Mouse (Mus musculus) layer of hippocampus, adult 6 months (tissue): Measurements from ENCODE around the gene Gm14744. TPM values are rescaled to one million over a fixed set of nuclear protein-coding genes. Genes with fewer than 3 reads are reported as not detected.

Experiments
- long read RNA-seq, 2 experiments: library from polyadenylated mRNA; unstranded; transcript quantifications; one replicate each; pipeline ENCODE4 v2.0.0; 2019 to 2020
- polyA plus RNA-seq: library from polyadenylated mRNA; unstranded; fragments of <200 nt; fragmentation: Nextera tagmentation; gene quantifications from 2 replicates; pipeline ENCODE4 v1.2.3, GENCODE M21; 2021

Gene Gm14744
- polyA plus RNA-seq, result not detected in 2 replicates
- long read RNA-seq, experiment 1, result 0 reads
- long read RNA-seq, experiment 2, result 0 reads

GRCm38 (mm10) chrX:77864458-77864857, at the start of gene Gm14744:
Gene Gm14744, plus strand, starts transcription at chrX:77864758.

GRCm38 (mm10) chrX:77853523-77853922, 11.0 kb upstream of the Gm14744 start, which contains the start of gene Pbsn:
Gene Pbsn, minus strand, starts transcription at chrX:77853623.

Other genes with a start within 250 kb of the Gm14744 start
- gene Prkx, start 68.5 kb upstream of the Gm14744 start, polyA plus RNA-seq, result 3.2 and 3.9 TPM in 2 replicates
- not detected in 2 replicates for gene Pbsn, start 11.1 kb upstream of the Gm14744 start, polyA plus RNA-seq
- not detected in 2 replicates for gene 5430402E10Rik, start 60.3 kb downstream of the Gm14744 start, polyA plus RNA-seq
- not detected in 2 replicates for gene Obp1a, start 226.6 kb downstream of the Gm14744 start, polyA plus RNA-seq